Mouse (Mus musculus): ENCODE data around the gene Btg4. TPM values are rescaled to one million over a fixed set of nuclear protein-coding genes. Genes with fewer than 3 reads are reported as not detected.

The Btg4 gene
- not detected in 2 replicates for polyA plus RNA-seq (2014; fragmentation: Nextera tagmentation; extraction: Ambion mirVana)

DNA sequence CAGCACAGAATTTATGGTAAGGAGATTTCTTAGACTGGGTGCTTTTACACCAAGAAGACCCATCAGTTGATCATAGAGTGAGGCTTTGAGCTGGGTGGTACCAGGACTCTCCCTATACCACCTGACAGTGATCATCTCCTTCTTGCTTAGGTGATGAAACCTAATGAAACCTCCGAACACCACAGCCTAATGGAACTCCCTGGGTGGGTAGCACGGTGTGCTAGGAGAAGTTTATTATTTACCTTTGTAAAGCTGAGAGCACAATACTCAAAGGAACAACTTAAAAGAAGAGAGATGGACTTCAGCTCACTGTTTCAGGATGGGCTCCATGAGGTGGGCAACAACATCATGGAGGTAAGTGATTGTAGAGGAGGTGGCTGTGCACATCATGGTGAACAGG, at the start of gene Btg4:
Btg4 (plus strand) TSS at position 301 of the 400 bp plus-strand sequence.
- H3K9ac ChIP-seq (ENCODE audit: low read depth, low read length) = no peak within 1 kb of the TSS
- no peak within 1 kb of the TSS for H3K4me2 ChIP-seq (replicated peaks; ENCODE audit: low read depth, low read length)
- no peaks in the 10 kb centered on the region for H3K4me1 ChIP-seq (replicated peaks; ENCODE audit: control insufficient read depth, insufficient read depth, low read length)
- 79% methylated on average over 2 of the region's 2 CpGs for WGBS
- no peak within 1 kb of the TSS for H3K4me3 ChIP-seq (ENCODE audit: low read depth, low read length)
- H3K27ac ChIP-seq (ENCODE audit: low read depth, low read length) = no peak within 1 kb of the TSS
- no peaks in the 10 kb centered on the region for H3K36me3 ChIP-seq (ENCODE audit: control insufficient read depth, insufficient read depth, low read length)
- ATAC-seq (ENCODE audit: low FRiP score) (no peak), DNase-seq (ENCODE audit: low spot score) (no peak)
- H3K9me3 ChIP-seq (ENCODE audit: control insufficient read depth, low read length) = no peaks in the 10 kb centered on the region
- H3K27me3 ChIP-seq (ENCODE audit: control insufficient read depth, insufficient read depth, low read length) = no peaks in the 10 kb centered on the region

DNA sequence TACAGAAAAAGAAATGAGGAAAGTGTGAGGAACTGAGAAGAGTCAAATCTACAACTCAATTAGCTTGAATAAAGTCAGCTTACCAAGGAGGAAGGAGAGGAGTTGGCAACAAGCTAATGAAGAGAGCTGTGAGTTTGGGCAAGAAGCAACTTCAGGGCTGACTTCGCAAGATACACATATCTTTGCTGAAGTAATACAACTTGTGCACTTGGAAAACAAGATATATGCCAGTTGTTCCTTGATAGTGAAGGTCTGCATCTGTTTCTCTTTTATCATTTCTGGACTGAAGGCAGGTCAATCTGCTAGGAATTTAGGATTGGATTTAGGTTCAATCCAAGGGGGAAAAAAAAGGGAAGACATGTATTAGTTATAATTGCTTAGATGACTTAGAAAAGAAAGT, 47.1 kb upstream of the Btg4 start:
- DNase-seq (ENCODE audit: low spot score) (no peak), ATAC-seq (ENCODE audit: low FRiP score) (no peak)
- no peaks in the 10 kb centered on the region for H3K36me3 ChIP-seq (ENCODE audit: control insufficient read depth, insufficient read depth, low read length)
- WGBS = 89% methylated on average over 1 of the region's 1 CpGs
- H3K9me3 ChIP-seq (ENCODE audit: control insufficient read depth, low read length) = no peaks in the 10 kb centered on the region
- H3K4me2 ChIP-seq (replicated peaks; ENCODE audit: low read depth, low read length) = no peak overlapping the region
- no peaks in the 10 kb centered on the region for H3K27me3 ChIP-seq (ENCODE audit: control insufficient read depth, insufficient read depth, low read length)
- H3K9ac ChIP-seq (ENCODE audit: low read depth, low read length) = no peak overlapping the region
- H3K4me1 ChIP-seq (replicated peaks; ENCODE audit: control insufficient read depth, insufficient read depth, low read length) = no peaks in the 10 kb centered on the region
- H3K27ac ChIP-seq (ENCODE audit: low read depth, low read length) = no peak overlapping the region
- no peak overlapping the region for H3K4me3 ChIP-seq (ENCODE audit: low read depth, low read length)

DNA sequence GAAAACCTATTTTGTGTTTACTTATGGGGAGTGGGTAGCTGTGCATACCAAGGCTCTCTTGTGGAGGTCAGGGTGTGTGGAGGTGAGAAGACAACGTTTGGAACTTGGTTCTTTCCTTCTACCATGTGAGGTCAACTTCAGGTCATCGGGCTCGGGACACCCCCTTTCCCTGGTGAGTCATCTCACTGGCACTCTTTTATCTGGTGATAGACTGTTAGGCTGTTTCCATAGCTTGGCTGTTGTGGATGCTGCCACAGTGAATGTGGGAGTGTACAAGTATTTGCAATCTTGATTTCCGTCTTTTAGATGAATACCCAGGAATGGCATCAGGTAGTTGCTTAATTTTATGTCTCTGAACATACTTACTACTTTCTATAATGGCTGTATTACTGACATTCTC, 45.0 kb upstream of the Btg4 start:
- no peaks in the 10 kb centered on the region for H3K4me1 ChIP-seq (replicated peaks; ENCODE audit: control insufficient read depth, insufficient read depth, low read length)
- ATAC-seq (ENCODE audit: low FRiP score) = no peak
- no peak overlapping the region for H3K27ac ChIP-seq (ENCODE audit: low read depth, low read length)
- H3K4me3 ChIP-seq (ENCODE audit: low read depth, low read length) = no peak overlapping the region
- no peaks in the 10 kb centered on the region for H3K27me3 ChIP-seq (ENCODE audit: control insufficient read depth, insufficient read depth, low read length)
- no peak for DNase-seq (ENCODE audit: low spot score)
- WGBS = 58% methylated on average over 4 of the region's 4 CpGs
- no peaks in the 10 kb centered on the region for H3K36me3 ChIP-seq (ENCODE audit: control insufficient read depth, insufficient read depth, low read length)
- no peak overlapping the region for H3K4me2 ChIP-seq (replicated peaks; ENCODE audit: low read depth, low read length)
- H3K9me3 ChIP-seq (ENCODE audit: control insufficient read depth, low read length) = no peaks in the 10 kb centered on the region
- no peak overlapping the region for H3K9ac ChIP-seq (ENCODE audit: low read depth, low read length)

DNA sequence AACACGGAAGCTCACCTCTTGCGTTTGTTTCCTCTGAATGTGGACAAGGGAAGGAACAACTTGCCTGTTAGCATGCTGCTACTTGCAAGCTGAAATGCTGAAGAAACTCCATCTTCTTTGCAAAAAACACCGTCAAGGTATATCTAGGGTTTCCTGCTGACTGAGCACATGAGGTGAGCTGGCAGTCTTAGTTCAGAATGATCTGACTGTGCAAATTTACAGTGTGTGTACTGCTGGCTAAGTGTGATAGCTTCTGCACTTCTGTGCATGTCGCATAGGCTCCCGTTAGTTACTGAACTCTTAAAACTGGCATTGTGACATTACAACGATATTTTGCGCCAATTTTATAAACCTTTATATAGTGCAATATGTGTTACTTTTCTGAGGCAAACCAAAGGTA, 41.0 kb upstream of the Btg4 start:
- Histone ChIP-seq H3K27me3 (ENCODE audit: control insufficient read depth, insufficient read depth, low read length) (no peaks in the 10 kb centered on the region), H3K9me3 (ENCODE audit: control insufficient read depth, low read length) (no peaks in the 10 kb centered on the region), H3K36me3 (ENCODE audit: control insufficient read depth, insufficient read depth, low read length) (no peaks in the 10 kb centered on the region), H3K4me1 (replicated peaks; ENCODE audit: control insufficient read depth, insufficient read depth, low read length) (no peaks in the 10 kb centered on the region), H3K4me3 (ENCODE audit: low read depth, low read length) (no peak overlapping the region), H3K4me2 (replicated peaks; ENCODE audit: low read depth, low read length) (no peak overlapping the region), H3K9ac (ENCODE audit: low read depth, low read length) (no peak overlapping the region), H3K27ac (ENCODE audit: low read depth, low read length) (no peak overlapping the region)
- ATAC-seq (ENCODE audit: low FRiP score) (no peak), DNase-seq (ENCODE audit: low spot score) (no peak)
- WGBS = 78% methylated on average over 7 of the region's 7 CpGs

DNA sequence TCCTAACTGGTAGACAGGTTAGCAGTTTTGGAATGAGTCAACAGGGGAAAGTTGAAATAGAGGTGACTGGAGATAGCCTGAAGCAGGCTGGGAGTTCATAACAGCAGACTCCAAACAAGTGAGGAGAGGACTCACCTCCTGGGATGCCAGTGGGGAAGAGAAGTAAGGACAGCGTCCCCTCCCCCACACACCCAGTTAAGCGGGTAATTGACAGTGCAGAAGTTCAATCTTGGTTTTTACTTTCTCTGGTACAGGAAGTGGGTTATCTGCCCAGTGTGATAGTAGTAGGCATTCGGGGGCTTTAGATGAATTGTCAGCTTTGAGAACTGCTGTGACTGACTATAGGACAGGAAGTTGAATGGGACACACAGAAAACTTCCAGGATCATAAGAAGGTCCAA, 40.4 kb upstream of the Btg4 start:
- no peaks in the 10 kb centered on the region for H3K9me3 ChIP-seq (ENCODE audit: control insufficient read depth, low read length)
- no peak for ATAC-seq (ENCODE audit: low FRiP score)
- no peak overlapping the region for H3K4me3 ChIP-seq (ENCODE audit: low read depth, low read length)
- 84% methylated on average over 3 of the region's 3 CpGs for WGBS
- H3K27ac ChIP-seq (ENCODE audit: low read depth, low read length) = no peak overlapping the region
- H3K36me3 ChIP-seq (ENCODE audit: control insufficient read depth, insufficient read depth, low read length) = no peaks in the 10 kb centered on the region
- no peaks in the 10 kb centered on the region for H3K27me3 ChIP-seq (ENCODE audit: control insufficient read depth, insufficient read depth, low read length)
- H3K4me1 ChIP-seq (replicated peaks; ENCODE audit: control insufficient read depth, insufficient read depth, low read length) = no peaks in the 10 kb centered on the region
- H3K9ac ChIP-seq (ENCODE audit: low read depth, low read length) = no peak overlapping the region
- H3K4me2 ChIP-seq (replicated peaks; ENCODE audit: low read depth, low read length) = no peak overlapping the region
- DNase-seq (ENCODE audit: low spot score) = no peak

GRCm38 (mm10) chr9:51021123-51021795, 39.4 kb upstream of the Btg4 start:
- Histone ChIP-seq H3K27me3 (ENCODE audit: control insufficient read depth, insufficient read depth, low read length) (no peaks in the 10 kb centered on the region), H3K9me3 (ENCODE audit: control insufficient read depth, low read length) (no peaks in the 10 kb centered on the region), H3K9ac (ENCODE audit: low read depth, low read length) (no peak overlapping the region), H3K4me3 (ENCODE audit: low read depth, low read length) (no peak overlapping the region), H3K27ac (ENCODE audit: low read depth, low read length) (no peak overlapping the region), H3K36me3 (ENCODE audit: control insufficient read depth, insufficient read depth, low read length) (no peaks in the 10 kb centered on the region), H3K4me2 (replicated peaks; ENCODE audit: low read depth, low read length) (no peak overlapping the region), H3K4me1 (replicated peaks; ENCODE audit: control insufficient read depth, insufficient read depth, low read length) (no peaks in the 10 kb centered on the region)
- ATAC-seq (ENCODE audit: low FRiP score) (no peak), DNase-seq (ENCODE audit: low spot score) (no peak)
- WGBS = 88% methylated on average over 4 of the region's 4 CpGs

DNA sequence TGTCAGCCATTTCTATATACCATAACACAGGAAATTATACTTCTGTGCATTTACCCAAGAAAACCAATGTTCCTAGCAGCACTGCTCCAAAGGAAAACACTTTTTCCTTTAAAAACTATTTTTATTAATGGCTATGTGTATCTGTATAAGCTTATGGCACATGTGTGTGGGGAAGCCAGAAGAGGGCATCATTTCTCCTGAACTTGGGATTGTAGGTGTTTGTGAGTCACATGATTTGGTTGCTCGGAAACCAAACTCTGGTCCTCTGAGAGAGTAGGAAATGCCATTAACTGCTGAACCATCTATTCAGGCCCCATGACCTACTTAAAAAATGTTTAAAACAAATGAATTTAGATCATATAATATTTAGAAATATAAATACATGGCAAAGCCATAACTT, 33.7 kb upstream of the Btg4 start:
- no peaks in the 10 kb centered on the region for H3K27me3 ChIP-seq (ENCODE audit: control insufficient read depth, insufficient read depth, low read length)
- ATAC-seq (ENCODE audit: low FRiP score) (no peak), DNase-seq (ENCODE audit: low spot score) (no peak)
- no peaks in the 10 kb centered on the region for H3K4me1 ChIP-seq (replicated peaks; ENCODE audit: control insufficient read depth, insufficient read depth, low read length)
- 78% methylated on average over 1 of the region's 1 CpGs for WGBS
- H3K4me3 ChIP-seq (ENCODE audit: low read depth, low read length) = no peak overlapping the region
- no peak overlapping the region for H3K27ac ChIP-seq (ENCODE audit: low read depth, low read length)
- H3K9me3 ChIP-seq (ENCODE audit: control insufficient read depth, low read length) = no peaks in the 10 kb centered on the region
- H3K4me2 ChIP-seq (replicated peaks; ENCODE audit: low read depth, low read length) = no peak overlapping the region
- H3K36me3 ChIP-seq (ENCODE audit: control insufficient read depth, insufficient read depth, low read length) = no peaks in the 10 kb centered on the region
- no peak overlapping the region for H3K9ac ChIP-seq (ENCODE audit: low read depth, low read length)

DNA sequence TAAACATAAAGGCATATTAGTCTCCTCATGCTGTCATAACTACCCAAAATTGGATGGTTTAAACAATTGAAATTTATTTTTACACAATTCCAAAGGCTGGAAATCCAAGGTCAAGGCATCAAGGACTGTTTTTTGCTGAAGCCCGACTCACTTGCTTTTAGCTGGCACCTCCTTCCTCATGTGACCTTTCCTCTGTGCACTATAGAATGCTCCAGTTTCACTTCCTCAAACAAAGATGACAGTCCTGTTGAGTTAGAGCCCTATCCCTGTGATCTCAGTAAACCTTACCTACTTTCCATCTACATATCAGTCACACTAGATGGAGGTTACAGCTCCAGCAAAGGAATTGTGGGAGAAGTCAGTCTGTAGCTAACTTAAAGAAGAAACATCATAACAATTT, 30.6 kb upstream of the Btg4 start:
- DNase-seq (ENCODE audit: low spot score) (no peak), ATAC-seq (ENCODE audit: low FRiP score) (no peak)
- H3K4me2 ChIP-seq (replicated peaks; ENCODE audit: low read depth, low read length) = no peak overlapping the region
- H3K27ac ChIP-seq (ENCODE audit: low read depth, low read length) = no peak overlapping the region
- H3K4me1 ChIP-seq (replicated peaks; ENCODE audit: control insufficient read depth, insufficient read depth, low read length) = no peaks in the 10 kb centered on the region
- WGBS = 65% methylated on average over 1 of the region's 1 CpGs
- no peaks in the 10 kb centered on the region for H3K27me3 ChIP-seq (ENCODE audit: control insufficient read depth, insufficient read depth, low read length)
- H3K4me3 ChIP-seq (ENCODE audit: low read depth, low read length) = no peak overlapping the region
- H3K36me3 ChIP-seq (ENCODE audit: control insufficient read depth, insufficient read depth, low read length) = no peaks in the 10 kb centered on the region
- H3K9ac ChIP-seq (ENCODE audit: low read depth, low read length) = no peak overlapping the region
- H3K9me3 ChIP-seq (ENCODE audit: control insufficient read depth, low read length) = no peaks in the 10 kb centered on the region

- Histone ChIP-seq H3K9ac (ENCODE audit: low read depth, low read length) (no peak overlapping the region), H3K4me2 (replicated peaks; ENCODE audit: low read depth, low read length) (no peak overlapping the region), H3K9me3 (ENCODE audit: control insufficient read depth, low read length) (no peaks in the 10 kb centered on the region), H3K27ac (ENCODE audit: low read depth, low read length) (no peak overlapping the region), H3K4me3 (ENCODE audit: low read depth, low read length) (no peak overlapping the region), H3K27me3 (ENCODE audit: control insufficient read depth, insufficient read depth, low read length) (no peaks in the 10 kb centered on the region), H3K36me3 (ENCODE audit: control insufficient read depth, insufficient read depth, low read length) (no peaks in the 10 kb centered on the region), H3K4me1 (replicated peaks; ENCODE audit: control insufficient read depth, insufficient read depth, low read length) (no peaks in the 10 kb centered on the region)
- DNase-seq (ENCODE audit: low spot score) (no peak), ATAC-seq (ENCODE audit: low FRiP score) (no peak)
- 79% methylated on average over 6 of the region's 6 CpGs for WGBS
These were observed 29.1 kb upstream of the Btg4 start for GRCm38 (mm10) chr9:51031603-51032002.
